Mouse (Mus musculus): Measurements from ENCODE around the gene Pabpn1l.
"Not testable (repeated sequence)": the region's sequence is repeated elsewhere in the genome, so short reads cannot be mapped to it uniquely, and the experiment has no call there.

The Pabpn1l gene

GRCm38 (mm10) chr8:122573577-122573976 is 49.0 kb downstream of the Pabpn1l start:
- no peak for DNase-seq

DNA sequence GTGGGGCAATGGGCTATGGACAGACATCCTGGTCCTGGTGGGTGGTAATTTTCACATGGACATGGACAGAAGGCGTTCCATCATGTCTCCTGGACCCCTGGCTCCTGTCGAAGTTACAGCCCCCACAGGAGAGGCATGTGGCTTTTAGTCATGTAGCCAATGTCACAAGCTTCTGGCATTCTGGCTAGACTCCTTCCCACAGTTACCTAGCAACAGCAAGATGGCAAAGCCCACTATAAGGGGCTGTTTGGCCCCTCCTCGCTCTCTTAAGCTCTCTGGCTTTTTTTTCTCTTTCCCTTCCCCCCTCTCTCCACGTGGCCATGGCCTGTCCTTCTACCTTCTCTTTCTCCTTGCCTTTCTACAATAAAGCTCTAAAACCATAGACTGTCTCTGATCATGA is 49.4 kb downstream of the Pabpn1l start:
- DNase-seq = not testable (repeated sequence)

DNA sequence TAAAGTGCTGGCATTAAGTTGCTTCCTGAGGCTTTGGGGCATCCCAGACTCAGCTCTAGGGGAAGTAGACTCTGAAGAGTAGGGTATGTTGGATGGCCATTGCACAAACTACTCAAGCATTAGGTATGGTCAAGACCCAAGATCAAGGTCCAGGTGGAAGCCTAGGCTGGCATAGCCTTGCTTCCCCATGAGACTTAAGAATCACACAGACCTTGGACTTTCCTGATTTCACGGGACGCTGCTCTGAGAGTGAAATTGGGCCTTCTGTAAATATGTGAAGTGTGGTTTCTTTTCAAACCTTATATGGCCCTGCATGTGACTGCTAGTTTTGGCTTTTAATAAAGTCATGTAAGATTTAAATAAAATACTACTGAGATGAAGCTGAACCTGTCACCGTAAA is 49.8 kb downstream of the Pabpn1l start:
- DNase-seq = no peak

DNA sequence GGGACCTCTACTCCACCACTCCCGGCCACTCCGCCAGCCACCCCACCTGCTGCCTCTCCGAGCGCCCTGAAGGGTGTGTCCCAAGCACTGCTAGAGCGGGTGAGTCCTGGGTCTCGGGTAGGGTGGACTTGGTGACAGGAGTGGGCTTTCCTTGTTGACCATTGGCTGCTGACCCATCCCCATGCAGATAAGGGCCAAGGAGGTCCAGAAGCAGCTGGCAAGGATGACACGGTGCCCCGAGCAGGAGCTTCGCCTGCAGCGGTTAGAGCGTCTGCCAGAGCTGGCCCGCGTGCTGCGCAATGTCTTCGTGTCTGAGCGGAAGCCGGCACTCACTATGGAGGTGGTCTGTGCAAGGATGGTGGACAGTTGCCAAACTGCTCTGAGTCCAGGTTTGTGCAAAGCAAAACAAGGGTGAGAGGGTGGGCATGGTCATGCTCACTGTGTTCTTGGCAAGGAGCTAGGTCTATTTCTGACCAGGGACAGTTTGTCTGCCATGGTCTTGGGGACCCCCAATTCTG is 50.7 kb downstream of the Pabpn1l start:
- no peak for DNase-seq

GRCm38 (mm10) chr8:122571153-122571552 is 51.4 kb downstream of the Pabpn1l start:
- DNase-seq = no peak

DNA sequence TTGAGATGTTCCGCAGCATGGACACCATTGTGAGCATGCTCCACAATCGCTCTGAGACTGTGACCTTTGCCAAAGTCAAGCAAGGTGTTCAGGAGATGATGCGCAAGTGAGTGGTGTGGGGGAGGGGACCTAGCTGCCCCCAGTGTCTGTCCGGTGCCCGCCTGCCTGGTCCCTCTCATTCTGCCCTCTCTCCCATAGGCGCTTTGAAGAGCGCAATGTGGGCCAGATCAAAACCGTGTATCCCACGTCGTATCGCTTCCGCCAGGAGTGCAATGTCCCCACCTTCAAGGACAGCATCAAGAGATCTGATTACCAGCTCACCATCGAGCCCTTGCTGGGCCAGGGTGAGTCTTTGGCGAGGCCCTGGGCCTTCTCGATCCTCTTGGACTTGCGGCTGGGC is 52.5 kb downstream of the Pabpn1l start:
- DNase-seq = no peak

Data from right cerebral cortex, postnatal 14 days (tissue).